Mouse (Mus musculus) NIH3T3 (cell line): ENCODE data around the gene Vmn1r12.
"Not testable (repeated sequence)": the region's sequence is repeated elsewhere in the genome, so short reads cannot be mapped to it uniquely, and the experiment has no call there.

Source experiments
- DNase-seq: peaks from one replicate; pipeline ENCODE4 v3.0.0-alpha.2; 2012; ENCODE audit warnings: low read depth

Vmn1r12 gene

GRCm38 (mm10) chr6:57156619-57157018, at the start of gene Vmn1r12:
TSS of gene Vmn1r12 (plus strand) at chr6:57156919.
- DNase-seq: no peak

- DNase-seq: no peak
Measured at GRCm38 (mm10) chr6:57109154-57109553, 47.6 kb upstream of the Vmn1r12 start, which contains the start of gene Vmn1r10. TSS of gene Vmn1r10 (plus strand) at chr6:57109454.

GRCm38 (mm10) chr6:57133155-57133554, 23.6 kb upstream of the Vmn1r12 start, which contains the start of gene Vmn1r11:
TSS of gene Vmn1r11 (plus strand) at chr6:57133455.
- no peak for DNase-seq

DNA sequence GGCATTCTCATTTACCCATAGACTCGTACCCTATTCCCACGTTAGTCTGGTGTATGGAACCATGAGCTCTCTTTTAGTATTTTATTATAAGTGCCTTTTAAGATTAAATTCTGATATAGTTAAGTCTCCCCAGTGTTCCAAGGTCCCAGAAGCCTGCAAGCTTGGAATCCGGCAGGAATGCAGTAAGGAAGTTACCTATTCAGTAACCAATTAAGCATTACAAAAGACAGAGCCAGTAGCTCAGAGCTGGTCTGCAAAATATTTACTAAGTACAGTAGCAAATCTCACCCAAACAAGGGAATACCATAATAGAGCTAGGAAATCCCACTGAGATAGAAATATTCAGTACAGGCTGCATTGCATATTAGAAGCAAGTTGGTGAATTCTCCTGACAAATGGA, 33.3 kb downstream of the Vmn1r12 start:
- DNase-seq: not testable (repeated sequence)

- DNase-seq: not testable (repeated sequence)
Measured at GRCm38 (mm10) chr6:57202990-57203389, 46.3 kb downstream of the Vmn1r12 start, which contains the start of gene Vmn1r13. TSS of gene Vmn1r13 (plus strand) at chr6:57203290.
